17 mouse cellular contexts compared by ENCODE assay signal in the genomic region with DNA sequence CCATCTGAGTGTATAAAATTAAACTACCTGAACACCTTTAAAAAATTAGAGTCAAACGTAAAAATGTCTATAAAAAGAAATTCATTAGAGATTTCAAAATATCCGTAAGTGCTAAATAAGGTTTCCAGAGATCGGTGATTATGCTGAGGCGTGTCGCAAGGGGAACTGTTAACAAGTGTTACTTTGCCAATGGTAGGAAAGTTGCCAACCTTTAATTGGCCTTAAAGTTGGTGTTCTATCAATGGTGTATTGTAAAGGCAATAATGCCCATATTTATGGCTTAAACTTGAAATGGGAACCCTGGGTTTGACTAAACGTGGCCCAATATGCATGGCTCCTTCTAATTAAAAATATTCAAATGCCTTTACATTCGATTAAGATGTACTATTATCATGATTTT.
"Had no signal": no experiment of that assay in that cellular context is flagged by ENCODE, and none has a peak within 500 bp of the region (broad histone marks: within the 10 kb centered on the region; RNA-seq: fewer than 3 reads in every experiment).

No protein-coding gene starts in this region.

- H3K4me1 ChIP-seq: midbrain, embryonic 13.5 days; midbrain, embryonic 15.5 days; neural tube, embryonic 12.5 days had no signal

- H3K36me3 ChIP-seq: lung, embryonic 15.5 days; midbrain, embryonic 13.5 days; midbrain, embryonic 15.5 days; neural tube, embryonic 12.5 days had no signal

- H3K27ac ChIP-seq: lung, embryonic 15.5 days; macrophage; midbrain, embryonic 13.5 days; midbrain, embryonic 15.5 days; neural tube, embryonic 12.5 days had no signal

- ATAC-seq: lung, postnatal 0 days; midbrain, embryonic 13.5 days; midbrain, embryonic 15.5 days had no signal

- H3K9ac ChIP-seq: lung, embryonic 15.5 days; midbrain, embryonic 13.5 days; midbrain, embryonic 15.5 days; neural tube, embryonic 12.5 days had no signal

- H3K27me3 ChIP-seq: lung, embryonic 15.5 days; megakaryocyte, embryonic 14.5 days; midbrain, embryonic 13.5 days; midbrain, embryonic 15.5 days; neural tube, embryonic 12.5 days had no signal

- H3K9me3 ChIP-seq: lung, embryonic 15.5 days; megakaryocyte, embryonic 14.5 days; midbrain, embryonic 13.5 days; midbrain, embryonic 15.5 days; neural tube, embryonic 12.5 days had no signal

- DNase-seq: lung, adult 2 months; lung, postnatal 14 days; lung, postnatal 36 days; right cerebral cortex, postnatal 25 days; right cerebral cortex, postnatal 4 days; spleen, adult 18-20 months; thymus, adult 18-20 months; thymus, postnatal 25 days; thymus, postnatal 4 days had no signal

- H3K4me3 ChIP-seq: lung, embryonic 15.5 days; megakaryocyte, embryonic 14.5 days; midbrain, embryonic 13.5 days; midbrain, embryonic 15.5 days; neural tube, embryonic 12.5 days had no signal

- H3K4me2 ChIP-seq: lung, embryonic 15.5 days; midbrain, embryonic 11.5 days; midbrain, embryonic 13.5 days; midbrain, embryonic 15.5 days; neural tube, embryonic 12.5 days had no signal
